Mouse (Mus musculus) stomach, postnatal 0 days (tissue): ENCODE measurements around the gene Klhl40. TPM values are rescaled to one million over a fixed set of nuclear protein-coding genes. Genes with fewer than 3 reads are reported as not detected.
A peak's percentile ranks its signal among the peaks of the same experiment; 100 is the strongest.

Source experiments
- ATAC-seq: fragments of 200-750 bp; cut with Nextera tagmentation; 2 replicates; pipeline ENCODE4 v1.8.0; 2017; ENCODE audit not compliant: low FRiP score, low TSS enrichment
- DNase-seq: peaks from one replicate; pipeline ENCODE4 v3.0.0-alpha.2; 2016; ENCODE audit warnings: low spot score
- H3K27ac ChIP-seq: fragments of 300-500 bp; sonication (generic); replicated peaks from 2 replicates; pipeline ENCODE4 v1.5.1; 2014; ENCODE audit warnings: mild to moderate bottlenecking, control low read depth
- H3K27me3 ChIP-seq: fragments of 300-500 bp; sonication (generic); 2 replicates; pipeline ENCODE4 v1.6.1; 2014; ENCODE audit warnings: low read length; ENCODE audit not compliant: control insufficient read depth, insufficient read depth
- H3K36me3 ChIP-seq: fragments of 300-500 bp; sonication (generic); 2 replicates; pipeline ENCODE4 v1.6.1; 2014; ENCODE audit warnings: low read length, mixed read lengths; ENCODE audit not compliant: control insufficient read depth, insufficient read depth
- H3K4me1 ChIP-seq: fragments of 300-500 bp; sonication (generic); replicated peaks from 2 replicates; pipeline ENCODE4 v1.6.1; 2014; ENCODE audit warnings: antibody characterized with exemption; ENCODE audit not compliant: control insufficient read depth, insufficient read depth
- H3K4me2 ChIP-seq: fragments of 300-500 bp; sonication (generic); replicated peaks from 2 replicates; pipeline ENCODE4 v1.6.1; 2014; ENCODE audit warnings: low read depth, mild to moderate bottlenecking, control low read depth, moderate library complexity
- H3K4me3 ChIP-seq: fragments of 300-500 bp; sonication (generic); 2 replicates; pipeline ENCODE4 v1.5.1; 2014; ENCODE audit warnings: low read depth, low read length, control low read depth
- H3K9ac ChIP-seq: fragments of 300-500 bp; sonication (generic); 2 replicates; pipeline ENCODE4 v1.6.1; 2014; ENCODE audit warnings: mild to moderate bottlenecking, low read length, control low read depth, mixed read lengths
- H3K9me3 ChIP-seq: fragments of 300-500 bp; sonication (generic); 2 replicates; pipeline ENCODE4 v1.6.1; 2016; ENCODE audit warnings: low read length; ENCODE audit not compliant: control insufficient read depth
- CTCF ChIP-seq: IDR thresholded peaks from 2 replicates; pipeline ENCODE4 v1.5.1; 2016; ENCODE audit warnings: antibody characterized with exemption, low read depth, mild to moderate bottlenecking, moderate library complexity
- EP300 ChIP-seq: optimal IDR thresholded peaks from 2 replicates; pipeline ENCODE3; 2016; ENCODE audit warnings: antibody characterized with exemption
- WGBS: fragments of 180-500 bp; shearing (Covaris S2); extraction: QIAGEN DNeasy Blood & Tissue Kit; methylation state at CpG from one replicate; pipeline ENCODE4 v1.1.7; 2014; 5-methylcytosine and 5-hydroxymethylcytosine counted together
- polyA plus RNA-seq: library from polyadenylated mRNA; unstranded; fragments of >200 nt; fragmentation: Nextera tagmentation; extraction: Ambion mirVana; gene quantifications from 2 replicates; pipeline ENCODE4 v1.2.1, GENCODE M21; 2015

The Klhl40 gene
- polyA plus RNA-seq, 1 experiment from 2014 or later, result 0.42 TPM

DNA sequence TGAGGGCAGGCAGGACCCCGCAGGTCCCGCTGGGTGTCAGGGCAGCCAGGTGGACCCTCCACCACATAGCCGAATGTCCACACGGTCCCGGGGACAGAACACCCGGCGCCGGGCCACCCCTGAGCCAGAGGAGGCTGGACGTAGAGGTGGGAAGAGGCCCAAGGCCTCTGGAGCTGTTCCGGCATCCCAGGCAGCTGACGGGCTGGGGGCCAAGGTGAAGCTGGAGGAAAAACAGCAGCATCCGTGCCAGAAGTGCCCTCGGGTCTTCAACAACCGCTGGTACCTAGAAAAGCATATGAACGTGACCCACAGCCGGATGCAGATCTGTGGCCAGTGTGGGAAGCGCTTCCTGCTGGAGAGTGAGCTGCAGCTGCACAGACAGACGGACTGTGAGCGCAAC is 13.7 kb upstream of the Klhl40 start:
- Histone ChIP-seq H3K9ac (no peak overlapping the region), H3K27ac (no peak overlapping the region), H3K36me3 (peaks cover 4% of the 10 kb centered on the region; the same call in 1 of the 2 replicates), H3K4me3 (no peak overlapping the region), H3K27me3 (no peaks in the 10 kb centered on the region), H3K4me2 (no peak overlapping the region), H3K4me1 (0 out of 2 replicates have a peak, but pooled peaks cover 3% of the 10 kb centered on the region), H3K9me3 (no peaks in the 10 kb centered on the region)
- ATAC-seq (no peak), DNase-seq (no peak)
- WGBS, result 79% methylated on average over 19 of the region's 19 CpGs
- TF ChIP-seq CTCF (no peak), EP300 (no peak)

DNA sequence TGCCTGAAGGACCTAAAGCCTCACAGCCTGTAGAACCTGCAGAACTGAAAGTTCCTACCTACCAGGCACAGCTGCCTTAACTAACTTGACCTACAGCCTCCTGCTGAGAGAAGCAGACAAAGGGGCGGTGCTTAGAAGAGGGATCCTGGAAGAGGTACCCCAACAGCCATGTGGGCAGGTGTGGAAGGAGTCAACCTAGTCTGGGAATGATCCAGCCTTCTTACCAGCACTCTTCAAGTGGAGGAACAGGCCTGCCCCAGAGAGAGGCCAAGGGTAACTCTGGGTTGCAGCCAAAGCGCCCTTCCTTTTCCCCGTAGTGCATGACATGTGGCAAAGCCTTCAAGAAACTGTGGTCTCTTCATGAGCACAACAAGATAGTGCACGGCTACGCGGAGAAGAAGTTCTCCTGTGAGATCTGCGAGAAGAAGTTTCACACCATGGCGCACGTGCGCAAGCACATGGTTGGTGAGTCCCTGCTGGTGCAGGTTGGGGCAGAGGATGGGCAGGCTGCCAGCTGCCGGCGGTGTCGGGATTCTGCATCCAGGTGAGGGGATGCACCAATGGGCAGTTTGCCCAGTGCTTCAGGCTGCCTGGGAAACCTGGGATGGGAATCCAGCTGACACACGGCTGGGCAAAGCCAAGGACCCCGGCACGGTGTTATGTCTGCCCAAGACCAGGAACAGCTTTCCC is 12.1 kb upstream of the Klhl40 start:
- Histone ChIP-seq H3K9ac (no peak overlapping the region), H3K27me3 (no peaks in the 10 kb centered on the region), H3K36me3 (peaks cover 4% of the 10 kb centered on the region; the same call in 1 of the 2 replicates), H3K4me1 (0 out of 2 replicates have a peak, but pooled peaks cover 3% of the 10 kb centered on the region), H3K27ac (no peak overlapping the region), H3K4me3 (no peak overlapping the region), H3K4me2 (no peak overlapping the region), H3K9me3 (no peaks in the 10 kb centered on the region)
- WGBS, result 80% methylated on average over 16 of the region's 16 CpGs
- ATAC-seq, result no peak
- DNase-seq, result no peak
- TF ChIP-seq EP300, result no peak
- TF ChIP-seq CTCF, result no peak

DNA sequence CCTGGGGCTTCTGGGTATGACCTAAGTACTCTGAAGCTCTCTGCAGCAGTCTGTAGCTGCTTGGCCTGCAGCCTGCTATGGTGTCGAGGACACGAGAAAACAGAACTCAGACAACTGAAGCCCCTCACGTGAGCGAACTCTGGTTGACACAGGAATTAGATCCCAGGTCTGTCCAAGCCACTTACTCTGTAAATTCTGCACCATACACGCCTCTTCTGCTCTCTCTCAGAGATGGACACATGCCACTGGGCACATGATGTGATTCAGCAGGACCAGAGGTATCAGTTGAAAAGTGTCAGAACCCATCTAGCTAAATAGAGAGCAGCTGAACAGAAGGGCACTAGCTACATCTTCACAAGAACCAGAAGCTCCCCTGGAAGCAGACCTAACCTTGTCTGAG is 5.0 kb upstream of the Klhl40 start:
- Histone ChIP-seq H3K9ac (no peak overlapping the region), H3K4me3 (no peak overlapping the region), H3K4me1 (no peaks in the 10 kb centered on the region), H3K9me3 (no peaks in the 10 kb centered on the region), H3K27me3 (no peaks in the 10 kb centered on the region), H3K36me3 (no peaks in the 10 kb centered on the region), H3K27ac (no peak overlapping the region), H3K4me2 (no peak overlapping the region)
- TF ChIP-seq EP300, result no peak
- TF ChIP-seq CTCF, result no peak
- ATAC-seq, result no peak
- 55% methylated on average over 5 of the region's 5 CpGs for WGBS
- no peak for DNase-seq

DNA sequence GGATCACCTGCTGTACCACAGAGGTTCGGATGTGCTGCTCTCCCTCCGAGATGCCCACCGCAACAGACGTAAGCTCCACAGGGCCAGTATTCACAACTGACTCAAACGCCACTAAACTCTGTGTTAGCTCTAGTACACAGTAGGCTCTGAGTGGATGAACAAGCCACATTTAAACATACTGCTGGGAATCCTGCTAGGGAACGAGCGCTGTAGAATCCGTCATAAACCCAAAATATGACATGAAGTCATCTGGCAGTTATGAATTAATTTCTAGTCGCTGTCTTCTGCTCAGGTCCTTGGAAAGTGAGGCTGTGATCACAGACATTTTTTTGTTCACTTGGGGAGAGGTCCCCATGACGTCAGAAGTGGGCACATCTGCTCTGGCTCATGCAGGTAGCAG is 1.5 kb upstream of the Klhl40 start:
- ATAC-seq, result no peak
- peaks cover 10% of the 10 kb centered on the region; the same call in 1 of the 2 replicates for H3K27me3 ChIP-seq
- H3K9me3 ChIP-seq, result no peaks in the 10 kb centered on the region
- H3K27ac ChIP-seq, result no peak overlapping the region
- no peak overlapping the region for H3K4me2 ChIP-seq
- no peaks in the 10 kb centered on the region for H3K36me3 ChIP-seq
- H3K4me1 ChIP-seq, result no peaks in the 10 kb centered on the region
- H3K4me3 ChIP-seq, result no peak overlapping the region
- no peak overlapping the region for H3K9ac ChIP-seq
- TF ChIP-seq CTCF (no peak), EP300 (no peak)
- no peak for DNase-seq
- WGBS, result 81% methylated on average over 10 of the region's 10 CpGs

DNA sequence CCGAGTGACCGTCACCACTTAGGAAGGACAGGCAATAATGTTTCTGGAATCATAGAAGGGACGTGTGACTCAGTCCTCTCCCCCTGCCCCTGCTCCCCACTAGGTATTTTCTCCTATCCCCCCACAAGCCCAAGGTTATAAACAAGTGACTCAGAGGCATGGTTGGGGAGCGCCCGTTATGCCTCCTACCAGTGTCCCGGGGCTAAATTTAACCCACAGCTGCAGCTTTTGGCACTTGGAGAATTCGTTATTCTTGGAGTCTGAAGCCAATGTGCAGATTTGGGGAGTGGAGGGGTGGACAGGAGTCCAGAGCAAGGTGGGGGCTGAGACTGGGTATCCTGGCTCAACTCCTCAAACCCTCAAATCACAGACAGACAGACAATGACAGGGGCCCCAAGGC is 896 bp upstream of the Klhl40 start:
- WGBS, result 68% methylated on average over 7 of the region's 7 CpGs
- H3K4me3 ChIP-seq, result no peak overlapping the region
- TF ChIP-seq EP300, result no peak
- TF ChIP-seq CTCF, result no peak
- no peaks in the 10 kb centered on the region for H3K4me1 ChIP-seq
- no peak overlapping the region for H3K9ac ChIP-seq
- no peaks in the 10 kb centered on the region for H3K36me3 ChIP-seq
- H3K27me3 ChIP-seq, result peaks cover 10% of the 10 kb centered on the region; the same call in 1 of the 2 replicates
- H3K9me3 ChIP-seq, result no peaks in the 10 kb centered on the region
- H3K4me2 ChIP-seq, result no peak overlapping the region
- ATAC-seq (no peak), DNase-seq (no peak)
- H3K27ac ChIP-seq, result no peak overlapping the region

DNA sequence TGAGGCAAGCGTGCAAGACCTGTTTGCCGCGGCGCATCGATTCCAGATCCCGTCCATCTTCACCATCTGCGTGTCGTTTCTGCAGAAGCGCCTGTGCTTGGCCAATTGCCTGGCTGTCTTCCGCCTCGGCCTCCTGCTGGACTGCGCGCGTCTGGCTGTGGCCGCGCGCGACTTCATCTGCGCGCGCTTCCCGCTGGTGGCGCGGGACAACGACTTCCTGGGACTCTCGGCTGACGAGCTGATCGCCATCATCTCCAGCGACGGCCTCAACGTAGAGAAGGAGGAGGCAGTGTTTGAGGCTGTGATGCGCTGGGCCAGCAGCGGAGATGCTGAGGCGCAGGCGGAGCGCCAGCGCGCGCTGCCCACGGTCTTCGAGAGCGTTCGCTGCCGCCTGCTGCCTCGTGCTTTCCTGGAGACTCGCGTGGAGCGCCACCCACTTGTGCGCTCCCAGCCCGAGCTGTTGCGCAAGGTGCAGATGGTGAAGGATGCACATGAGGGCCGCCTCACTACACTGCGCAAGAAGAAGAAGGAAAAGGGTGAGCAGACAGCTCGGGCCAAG is 738 bp downstream of the Klhl40 start:
- peak overlapping the region; percentile 55 for H3K4me2 ChIP-seq
- peak; percentile 3; the same call in 1 of the 2 replicates for ATAC-seq
- H3K9ac ChIP-seq, result no peak overlapping the region; the same call in 1 of the 2 replicates
- no peak for TF ChIP-seq EP300
- no peak for TF ChIP-seq CTCF
- no peaks in the 10 kb centered on the region for H3K36me3 ChIP-seq
- H3K9me3 ChIP-seq, result no peaks in the 10 kb centered on the region
- peaks cover 10% of the 10 kb centered on the region; the same call in 1 of the 2 replicates for H3K27me3 ChIP-seq
- WGBS, result 13% methylated on average over 54 of the region's 54 CpGs
- no peaks in the 10 kb centered on the region for H3K4me1 ChIP-seq
- DNase-seq, result no peak
- no peak overlapping the region for H3K27ac ChIP-seq
- H3K4me3 ChIP-seq, result peak overlapping the region; percentile 20
